Mouse (Mus musculus) liver, embryonic 14.5 days (tissue): Measurements from ENCODE around the gene Gpr171.

Source experiments
- CTCF ChIP-seq: IDR thresholded peaks from 2 replicates; pipeline ENCODE4 v1.5.1; 2016; ENCODE audit warnings: antibody characterized with exemption, low read depth, control low read depth
- EP300 ChIP-seq: IDR thresholded peaks from 2 replicates; pipeline ENCODE4 v1.6.1; 2016; ENCODE audit warnings: antibody characterized with exemption, low read depth

DNA sequence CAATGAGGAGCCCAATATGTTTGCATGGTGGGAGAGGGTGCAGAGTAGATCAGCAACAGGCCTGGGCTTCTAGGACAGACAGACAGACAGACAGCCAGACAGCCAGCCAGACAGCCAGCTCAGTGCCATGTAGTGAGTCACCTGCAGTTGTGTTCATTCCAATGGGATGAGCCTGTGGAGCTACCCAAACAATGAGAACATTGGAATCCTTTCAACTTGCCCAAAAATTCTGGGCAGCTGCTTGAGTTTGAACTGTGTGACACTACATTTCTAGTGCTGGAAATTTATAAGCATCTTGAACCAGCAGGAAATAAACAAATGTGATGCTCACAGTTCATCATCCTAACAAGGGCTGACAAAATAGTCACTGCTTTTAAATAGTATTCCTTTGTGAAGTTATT, 38.0 kb upstream of the Gpr171 start:
- TF ChIP-seq CTCF (no peak), EP300 (no peak)
